Mouse (Mus musculus) bone marrow, adult 2 months (tissue): ENCODE measurements at regions not wholly inside any gene's neighbourhood (a gene's known extent, or its start where the extent isn't known, plus 50 kb on each side); places are given as distances from the start of the nearest gene placed in this dataset.

ENCODE experiments used
- CTCF ChIP-seq: fragments of 200-500 bp; IDR thresholded peaks from 2 replicates; pipeline ENCODE4 v1.5.1; 2011; ENCODE audit warnings: low read length, control low read depth; ENCODE audit not compliant: control insufficient read depth, insufficient read depth
- POLR2A ChIP-seq: fragments of 200-500 bp; IDR thresholded peaks from 2 replicates; pipeline ENCODE4 v1.6.1; 2011; ENCODE audit warnings: low read depth, mild to moderate bottlenecking, control low read depth, low read length, borderline replicate concordance; ENCODE audit not compliant: control insufficient read depth

GRCm38 (mm10) chr4:56506786-56507185, 233.1 kb upstream of the Gm26657 start:
- TF ChIP-seq POLR2A (no peak), CTCF (no peak)
